Mouse (Mus musculus): ENCODE measurements around the gene Cat. TPM values are rescaled to one million over a fixed set of nuclear protein-coding genes. Genes with fewer than 3 reads are reported as not detected.
A peak's percentile ranks its signal among the peaks of the same experiment; 100 is the strongest.

Cat gene
- polyA plus RNA-seq, 1 experiment from 2014 or later, result 205 TPM

- no peak overlapping the region for H3K9ac ChIP-seq
- no peak for ATAC-seq (ENCODE audit: insufficient read depth)
- H3K36me3 ChIP-seq (replicated peaks), result no peaks in the 10 kb centered on the region
- H3K9me3 ChIP-seq (replicated peaks), result no peaks in the 10 kb centered on the region
- H3K27ac ChIP-seq (replicated peaks), result no peak overlapping the region
- WGBS (ENCODE audit: insufficient replicate concordance), result 41% methylated on average over 6 of the region's 6 CpGs
- H3K27me3 ChIP-seq, result no peaks in the 10 kb centered on the region
- H3K4me2 ChIP-seq, result no peak overlapping the region
- peaks cover 6% of the 10 kb centered on the region for H3K4me1 ChIP-seq (replicated peaks)
- H3K4me3 ChIP-seq (replicated peaks), result no peak overlapping the region
These were observed 10.9 kb upstream of the Cat start for GRCm38 (mm10) chr2:103495633-103496418.

GRCm38 (mm10) chr2:103493827-103494226 is 8.9 kb upstream of the Cat start:
- peaks cover 22% of the 10 kb centered on the region for H3K4me1 ChIP-seq (replicated peaks)
- H3K36me3 ChIP-seq (replicated peaks), result no peaks in the 10 kb centered on the region
- no peaks in the 10 kb centered on the region for H3K9me3 ChIP-seq (replicated peaks)
- ATAC-seq (ENCODE audit: insufficient read depth), result no peak
- no peaks in the 10 kb centered on the region for H3K27me3 ChIP-seq
- H3K27ac ChIP-seq (replicated peaks), result 0 out of 2 replicates have a peak overlapping the region, but pooled peaks have one; percentile 46
- WGBS (ENCODE audit: insufficient replicate concordance), result 47% methylated on average over 4 of the region's 4 CpGs
- no peak overlapping the region for H3K4me2 ChIP-seq
- H3K4me3 ChIP-seq (replicated peaks), result no peak overlapping the region
- H3K9ac ChIP-seq, result no peak overlapping the region

- no peaks in the 10 kb centered on the region for H3K36me3 ChIP-seq (replicated peaks)
- H3K4me1 ChIP-seq (replicated peaks), result peaks cover 22% of the 10 kb centered on the region
- no peak overlapping the region for H3K4me3 ChIP-seq (replicated peaks)
- H3K9ac ChIP-seq, result no peak overlapping the region
- no peak for ATAC-seq (ENCODE audit: insufficient read depth)
- no peak overlapping the region for H3K4me2 ChIP-seq
- H3K27me3 ChIP-seq, result no peaks in the 10 kb centered on the region
- H3K9me3 ChIP-seq (replicated peaks), result no peaks in the 10 kb centered on the region
- 58% methylated on average over 4 of the region's 4 CpGs for WGBS (ENCODE audit: insufficient replicate concordance)
- no peak overlapping the region for H3K27ac ChIP-seq (replicated peaks)
These were observed 7.6 kb upstream of the Cat start for GRCm38 (mm10) chr2:103492526-103492925.

GRCm38 (mm10) chr2:103483986-103484520 is 907 bp downstream of the Cat start:
- Histone ChIP-seq H3K36me3 (replicated peaks) (peaks cover 31% of the 10 kb centered on the region), H3K4me3 (replicated peaks) (peak overlapping the region; percentile 78), H3K27me3 (no peaks in the 10 kb centered on the region), H3K27ac (replicated peaks) (peak overlapping the region; percentile 98), H3K4me2 (peak overlapping the region; percentile 89), H3K9ac (peak overlapping the region; percentile 93), H3K9me3 (replicated peaks) (no peaks in the 10 kb centered on the region), H3K4me1 (replicated peaks) (peaks cover 46% of the 10 kb centered on the region)
- ATAC-seq (ENCODE audit: insufficient read depth), result peak; percentile 69
- WGBS (ENCODE audit: insufficient replicate concordance), result 8% methylated on average over 5 of the region's 5 CpGs

- no peaks in the 10 kb centered on the region for H3K9me3 ChIP-seq (replicated peaks)
- 19% methylated on average over 7 of the region's 7 CpGs for WGBS (ENCODE audit: insufficient replicate concordance)
- peak overlapping the region; percentile 78 for H3K4me3 ChIP-seq (replicated peaks)
- H3K9ac ChIP-seq, result peak overlapping the region; percentile 93
- peak overlapping the region; percentile 89 for H3K4me2 ChIP-seq
- H3K36me3 ChIP-seq (replicated peaks), result peaks cover 36% of the 10 kb centered on the region
- H3K27me3 ChIP-seq, result no peaks in the 10 kb centered on the region
- ATAC-seq (ENCODE audit: insufficient read depth), result peak; percentile 25
- H3K27ac ChIP-seq (replicated peaks), result peak overlapping the region; percentile 98
- peaks cover 52% of the 10 kb centered on the region for H3K4me1 ChIP-seq (replicated peaks)
These were observed 1.5 kb downstream of the Cat start for GRCm38 (mm10) chr2:103483289-103483985.

GRCm38 (mm10) chr2:103481314-103482231 is 3.4 kb downstream of the Cat start:
- H3K4me1 ChIP-seq (replicated peaks), result peaks cover 67% of the 10 kb centered on the region
- H3K9ac ChIP-seq, result peak overlapping the region; percentile 55; the same call in 1 of the 2 replicates
- H3K27me3 ChIP-seq, result no peaks in the 10 kb centered on the region
- ATAC-seq (ENCODE audit: insufficient read depth), result no peak
- H3K9me3 ChIP-seq (replicated peaks), result no peaks in the 10 kb centered on the region
- H3K4me3 ChIP-seq (replicated peaks), result peak overlapping the region; percentile 78
- peak overlapping the region; percentile 91 for H3K27ac ChIP-seq (replicated peaks)
- peak overlapping the region; percentile 89 for H3K4me2 ChIP-seq
- 69% methylated on average over 11 of the region's 11 CpGs for WGBS (ENCODE audit: insufficient replicate concordance)
- H3K36me3 ChIP-seq (replicated peaks), result peaks cover 47% of the 10 kb centered on the region

- Histone ChIP-seq H3K9me3 (replicated peaks) (no peaks in the 10 kb centered on the region), H3K27ac (replicated peaks) (peak overlapping the region; percentile 91), H3K9ac (peak overlapping the region; percentile 55), H3K4me1 (replicated peaks) (peaks cover 68% of the 10 kb centered on the region), H3K4me3 (replicated peaks) (peak overlapping the region; percentile 78), H3K36me3 (replicated peaks) (peaks cover 52% of the 10 kb centered on the region), H3K4me2 (peak overlapping the region; percentile 89), H3K27me3 (no peaks in the 10 kb centered on the region)
- ATAC-seq (ENCODE audit: insufficient read depth), result no peak
- 70% methylated on average over 4 of the region's 4 CpGs for WGBS (ENCODE audit: insufficient replicate concordance)
These were observed 4.1 kb downstream of the Cat start for GRCm38 (mm10) chr2:103480871-103481270.

GRCm38 (mm10) chr2:103480240-103480639 is 4.7 kb downstream of the Cat start:
- no peaks in the 10 kb centered on the region for H3K9me3 ChIP-seq (replicated peaks)
- ATAC-seq (ENCODE audit: insufficient read depth), result peak; percentile 38
- peak overlapping the region; percentile 91 for H3K27ac ChIP-seq (replicated peaks)
- peaks cover 59% of the 10 kb centered on the region for H3K36me3 ChIP-seq (replicated peaks)
- no peaks in the 10 kb centered on the region for H3K27me3 ChIP-seq
- peak overlapping the region; percentile 89 for H3K4me2 ChIP-seq
- peaks cover 71% of the 10 kb centered on the region for H3K4me1 ChIP-seq (replicated peaks)
- WGBS (ENCODE audit: insufficient replicate concordance), result 25% methylated on average over 8 of the region's 8 CpGs
- H3K4me3 ChIP-seq (replicated peaks), result peak overlapping the region; percentile 78
- H3K9ac ChIP-seq, result peak overlapping the region; percentile 55

GRCm38 (mm10) chr2:103478326-103478725 is 6.6 kb downstream of the Cat start:
- H3K27ac ChIP-seq (replicated peaks), result peak overlapping the region; percentile 25
- no peaks in the 10 kb centered on the region for H3K27me3 ChIP-seq
- ATAC-seq (ENCODE audit: insufficient read depth), result no peak
- 91% methylated on average over 3 of the region's 3 CpGs for WGBS (ENCODE audit: insufficient replicate concordance)
- H3K4me2 ChIP-seq, result 0 out of 2 replicates have a peak overlapping the region, but pooled peaks have one; percentile 0
- no peak overlapping the region for H3K9ac ChIP-seq
- no peak overlapping the region for H3K4me3 ChIP-seq (replicated peaks)
- H3K9me3 ChIP-seq (replicated peaks), result no peaks in the 10 kb centered on the region
- H3K4me1 ChIP-seq (replicated peaks), result peaks cover 67% of the 10 kb centered on the region
- H3K36me3 ChIP-seq (replicated peaks), result peaks cover 78% of the 10 kb centered on the region

GRCm38 (mm10) chr2:103477456-103477855 is 7.5 kb downstream of the Cat start:
- peaks cover 62% of the 10 kb centered on the region for H3K4me1 ChIP-seq (replicated peaks)
- WGBS (ENCODE audit: insufficient replicate concordance), result 55% methylated on average over 4 of the region's 4 CpGs
- no peak overlapping the region for H3K9ac ChIP-seq
- H3K36me3 ChIP-seq (replicated peaks), result peaks cover 86% of the 10 kb centered on the region
- no peaks in the 10 kb centered on the region for H3K27me3 ChIP-seq
- no peak overlapping the region for H3K4me2 ChIP-seq
- 0 out of 2 replicates have a peak, but pooled peaks have one; percentile 23 for ATAC-seq (ENCODE audit: insufficient read depth)
- peak overlapping the region; percentile 25 for H3K27ac ChIP-seq (replicated peaks)
- no peak overlapping the region for H3K4me3 ChIP-seq (replicated peaks)
- H3K9me3 ChIP-seq (replicated peaks), result no peaks in the 10 kb centered on the region

Measured in liver, embryonic 15.5 days (tissue).